Mouse (Mus musculus) embryonic facial prominence, embryonic 10.5 days (tissue): ENCODE results near the gene Ajuba. TPM values are rescaled to one million over a fixed set of nuclear protein-coding genes. Genes with fewer than 3 reads are reported as not detected.
A peak's percentile ranks its signal among the peaks of the same experiment; 100 is the strongest.

Source experiments
- microRNA counts: library from miRNA; unstranded; fragments of <30 nt; microRNA quantifications from one replicate; lab custom pipeline; 2017
- microRNA-seq: library from miRNA; unstranded; fragments of <30 nt; microRNA quantifications from one replicate; pipeline ENCODE4, GENCODE M21; 2017
- polyA plus RNA-seq: library from polyadenylated mRNA; unstranded; fragments of >200 nt; fragmentation: Nextera tagmentation; extraction: Ambion mirVana; gene quantifications from 2 replicates; pipeline ENCODE4 v1.2.1, GENCODE M21; 2016

Gene Ajuba
- polyA plus RNA-seq, 1 experiment from 2014 or later, result 79.7 TPM

MicroRNAs within 50 kb of the gene (microRNA counts, 519-probe panel; counts per million panel counts)
- microRNA mmu-miR-686 (lab: Ali Mortazavi, UCI), result 188 counts per million, percentile 57 among the panel's probes with 10 or more counts

Small RNA genes within 50 kb of the gene (microRNA-seq; reads per million reads assigned to microRNA genes)
- not detected for gene Mir686

Other genes with a start within 250 kb of the Ajuba start
- 49.1 and 51.5 TPM in 2 replicates for gene Oxa1l, start 216.7 kb downstream of the Ajuba start, polyA plus RNA-seq
- gene Slc7a7, start 159.8 kb downstream of the Ajuba start, polyA plus RNA-seq, result 3.6 and 4.2 TPM in 2 replicates
- gene Mrpl52, start 150.6 kb downstream of the Ajuba start, polyA plus RNA-seq, result 201 and 207 TPM in 2 replicates
- gene Mmp14, start 145.9 kb downstream of the Ajuba start, polyA plus RNA-seq, result 62.7 and 69.5 TPM in 2 replicates
- 23.2 and 23.4 TPM in 2 replicates for gene Lrp10, start 113.4 kb downstream of the Ajuba start, polyA plus RNA-seq
- 9.1 and 9.9 TPM in 2 replicates for gene Rem2, start 101.5 kb downstream of the Ajuba start, polyA plus RNA-seq
- gene Prmt5, start 60.0 kb downstream of the Ajuba start, polyA plus RNA-seq, result 139 and 149 TPM in 2 replicates
- 58.9 and 60.5 TPM in 2 replicates for gene Haus4, start 22.9 kb downstream of the Ajuba start, polyA plus RNA-seq
- gene 4931414P19Rik, start 28.4 kb upstream of the Ajuba start, polyA plus RNA-seq, result 9.3 and 12.4 TPM in 2 replicates
- 486 and 490 TPM in 2 replicates for gene Psmb5, start 40.5 kb upstream of the Ajuba start, polyA plus RNA-seq
- gene Psmb11, start 43.9 kb upstream of the Ajuba start, polyA plus RNA-seq, result 0.04 and 0.12 TPM in 2 replicates
- gene Gm17606, start 63.4 kb upstream of the Ajuba start, polyA plus RNA-seq, result not detected in 2 replicates
- gene Cdh24, start 63.8 kb upstream of the Ajuba start, polyA plus RNA-seq, result 5.3 and 6.0 TPM in 2 replicates
- 115 and 116 TPM in 2 replicates for gene 1700123O20Rik, start 108.7 kb upstream of the Ajuba start, polyA plus RNA-seq
- 150 and 152 TPM in 2 replicates for gene Acin1, start 109.4 kb upstream of the Ajuba start, polyA plus RNA-seq
- 0.10 and 0.12 TPM in 2 replicates for gene Gm29776, start 121.3 kb upstream of the Ajuba start, polyA plus RNA-seq
- not detected in 2 replicates for gene Cebpe, start 134.6 kb upstream of the Ajuba start, polyA plus RNA-seq
- gene Slc7a8, start 204.4 kb upstream of the Ajuba start, polyA plus RNA-seq, result 1.3 and 1.6 TPM in 2 replicates
- gene Rnf212b, start 236.6 kb upstream of the Ajuba start, polyA plus RNA-seq, result not detected in 2 replicates